Mouse (Mus musculus) gastrocnemius, postnatal 14 days (tissue): Measurements from ENCODE around the gene Spata2. TPM values are rescaled to one million over a fixed set of nuclear protein-coding genes. Genes with fewer than 3 reads are reported as not detected.
A peak's percentile ranks its signal among the peaks of the same experiment; 100 is the strongest.

Experiments used
- DNase-seq: peaks from one replicate; pipeline ENCODE4 v3.0.0; 2021; ENCODE audit warnings: mixed read lengths
- intact Hi-C: fragments of 180-260 bp; cut with DNase I; formaldehyde crosslinking; loops from one replicate; pipeline ENCODE4 v1.15.1; 2025; ENCODE audit warnings: low total_unique reads
- long read RNA-seq, 2 experiments: library from polyadenylated mRNA; stranded (forward); transcript quantifications; one replicate each; pipeline ENCODE4 v2.0.0; 2021
- total RNA-seq, 2 experiments: library from RNA; stranded (reverse); gene quantifications; 2 replicates each; pipeline ENCODE4 v1.2.3; 2021

Gene Spata2
- 10 to 100 TPM; 11.6 to 15.7 TPM for total RNA-seq
- long read RNA-seq, experiment 1, full-length matches to known transcripts: 3 of 4 reads
- long read RNA-seq, experiment 1, partial matches to known transcripts: 0 of 4 reads
- long read RNA-seq, experiment 1, other reads (novel, unspliced or antisense): 1 of 4 reads
- long read RNA-seq, experiment 2, full-length matches to known transcripts: 2 of 3 reads
- long read RNA-seq, experiment 2, partial matches to known transcripts: 0 of 3 reads
- long read RNA-seq, experiment 2, other reads (novel, unspliced or antisense): 1 of 3 reads

- intact Hi-C loops: no loop called here
- peak; percentile 90 for DNase-seq
Measured at GRCm38 (mm10) chr2:167492713-167493636, at the start of gene Spata2. TSS of gene Spata2 (minus strand) at chr2:167492887.

GRCm38 (mm10) chr2:167542361-167542760 lies 49.7 kb upstream of the Spata2 start:
- intact Hi-C loops: no loop called here
- DNase-seq: no peak

GRCm38 (mm10) chr2:167541761-167542160 lies 49.1 kb upstream of the Spata2 start:
- no peak for DNase-seq
- intact Hi-C loops: no loop called here

GRCm38 (mm10) chr2:167541324-167541723 lies 48.6 kb upstream of the Spata2 start:
- no peak for DNase-seq
- intact Hi-C loops: no loop called here

GRCm38 (mm10) chr2:167540477-167541110 lies 47.9 kb upstream of the Spata2 start:
- intact Hi-C loops: no loop called here
- no peak for DNase-seq

- intact Hi-C loops: loop anchor here (5.0 kb wide), 1 partner anchor 137 kb away; no protein-coding TSS in a partner anchor
- peak; percentile 46 for DNase-seq
Measured at GRCm38 (mm10) chr2:167539536-167540476, 47.1 kb upstream of the Spata2 start.

- DNase-seq: peak; percentile 36
- intact Hi-C loops: loop anchor here (5.0 kb wide), 1 partner anchor 139 kb away; no protein-coding TSS in a partner anchor
Measured at GRCm38 (mm10) chr2:167538671-167539306, 46.1 kb upstream of the Spata2 start.

GRCm38 (mm10) chr2:167537476-167538297 lies 45.0 kb upstream of the Spata2 start, which contains the start of gene Snai1:
TSS of gene Snai1 (plus strand) at chr2:167538195.
- intact Hi-C loops: loop anchor here (2.0 to 5.0 kb wide), 2 partner anchors 67 to 140 kb away; no protein-coding TSS in a partner anchor
- DNase-seq: peak; percentile 97

GRCm38 (mm10) chr2:167536320-167536945 lies 43.7 kb upstream of the Spata2 start:
- intact Hi-C loops: loop anchor here (2.0 to 5.0 kb wide), 2 partner anchors 68 to 141 kb away; no protein-coding TSS in a partner anchor
- DNase-seq: no peak

GRCm38 (mm10) chr2:167533880-167534279 lies 41.2 kb upstream of the Spata2 start:
- no peak for DNase-seq
- intact Hi-C loops: no loop called here

GRCm38 (mm10) chr2:167532131-167532530 lies 39.4 kb upstream of the Spata2 start:
- intact Hi-C loops: no loop called here
- peak; percentile 50 for DNase-seq

GRCm38 (mm10) chr2:167530536-167530935 lies 37.8 kb upstream of the Spata2 start:
- intact Hi-C loops: no loop called here
- DNase-seq: peak; percentile 1

GRCm38 (mm10) chr2:167529935-167530513 lies 37.3 kb upstream of the Spata2 start:
- intact Hi-C loops: loop anchor here (5.0 kb wide), 1 partner anchor 372 kb away; no protein-coding TSS in a partner anchor

GRCm38 (mm10) chr2:167528278-167528677 lies 35.6 kb upstream of the Spata2 start:
- no peak for DNase-seq
- intact Hi-C loops: loop anchor here (5.0 kb wide), 1 partner anchor 374 kb away; no protein-coding TSS in a partner anchor

More at GRCm38 (mm10) chr2:167529935-167530513, 37.3 kb upstream of the Spata2 start:
- DNase-seq: peak; percentile 2

- no peak for DNase-seq
- intact Hi-C loops: no loop called here
Measured at GRCm38 (mm10) chr2:167519606-167520252, 27.0 kb upstream of the Spata2 start.

- intact Hi-C loops: no loop called here
- no peak for DNase-seq
Measured at GRCm38 (mm10) chr2:167515688-167516087, 23.0 kb upstream of the Spata2 start.
